Mouse (Mus musculus) stomach, embryonic 15.5 days (tissue): ENCODE results near the gene Ap3d1. TPM values are rescaled to one million over a fixed set of nuclear protein-coding genes. Genes with fewer than 3 reads are reported as not detected.

Source experiments
- ATAC-seq: fragments of 200-750 bp; cut with Nextera tagmentation; 2 replicates; pipeline ENCODE4 v1.8.0; 2017; ENCODE audit warnings: low read depth, moderate number of reproducible peaks, moderate TSS enrichment; ENCODE audit not compliant: insufficient read depth, low FRiP score
- H3K27ac ChIP-seq: fragments of 300-500 bp; sonication (generic); 2 replicates; pipeline ENCODE4 v1.5.1; 2015; ENCODE audit warnings: mild to moderate bottlenecking, inconsistent platforms
- H3K27me3 ChIP-seq: fragments of 300-500 bp; sonication (generic); replicated peaks from 2 replicates; pipeline ENCODE4 v1.6.1; 2015; ENCODE audit warnings: inconsistent platforms
- H3K36me3 ChIP-seq: fragments of 300-500 bp; sonication (generic); 2 replicates; pipeline ENCODE4 v1.6.1; 2015; ENCODE audit warnings: inconsistent platforms
- H3K4me1 ChIP-seq: fragments of 300-500 bp; sonication (generic); 2 replicates; pipeline ENCODE4 v1.6.1; 2015; ENCODE audit warnings: inconsistent platforms
- H3K4me2 ChIP-seq: fragments of 300-500 bp; sonication (generic); 2 replicates; pipeline ENCODE4 v1.6.1; 2015; ENCODE audit warnings: mild to moderate bottlenecking, inconsistent platforms
- H3K4me3 ChIP-seq: fragments of 300-500 bp; sonication (generic); replicated peaks from 2 replicates; pipeline ENCODE4 v1.5.1; 2015; ENCODE audit warnings: inconsistent platforms
- H3K9ac ChIP-seq: fragments of 300-500 bp; sonication (generic); 2 replicates; pipeline ENCODE4 v1.6.1; 2015; ENCODE audit warnings: inconsistent platforms
- H3K9me3 ChIP-seq: fragments of 300-500 bp; sonication (generic); 2 replicates; pipeline ENCODE4 v1.6.1; 2016; ENCODE audit warnings: inconsistent platforms
- WGBS: fragments of 180-500 bp; shearing (Covaris S2); methylation state at CpG from one replicate; pipeline ENCODE4 v1.1.7; 2015; 5-methylcytosine and 5-hydroxymethylcytosine counted together
- polyA plus RNA-seq: library from polyadenylated mRNA; unstranded; fragments of >200 nt; fragmentation: Nextera tagmentation; extraction: Ambion mirVana; gene quantifications from 2 replicates; pipeline ENCODE4 v1.2.1, GENCODE M21; 2015

Ap3d1 gene
- polyA plus RNA-seq, 1 experiment from 2014 or later: 76.1 TPM

DNA sequence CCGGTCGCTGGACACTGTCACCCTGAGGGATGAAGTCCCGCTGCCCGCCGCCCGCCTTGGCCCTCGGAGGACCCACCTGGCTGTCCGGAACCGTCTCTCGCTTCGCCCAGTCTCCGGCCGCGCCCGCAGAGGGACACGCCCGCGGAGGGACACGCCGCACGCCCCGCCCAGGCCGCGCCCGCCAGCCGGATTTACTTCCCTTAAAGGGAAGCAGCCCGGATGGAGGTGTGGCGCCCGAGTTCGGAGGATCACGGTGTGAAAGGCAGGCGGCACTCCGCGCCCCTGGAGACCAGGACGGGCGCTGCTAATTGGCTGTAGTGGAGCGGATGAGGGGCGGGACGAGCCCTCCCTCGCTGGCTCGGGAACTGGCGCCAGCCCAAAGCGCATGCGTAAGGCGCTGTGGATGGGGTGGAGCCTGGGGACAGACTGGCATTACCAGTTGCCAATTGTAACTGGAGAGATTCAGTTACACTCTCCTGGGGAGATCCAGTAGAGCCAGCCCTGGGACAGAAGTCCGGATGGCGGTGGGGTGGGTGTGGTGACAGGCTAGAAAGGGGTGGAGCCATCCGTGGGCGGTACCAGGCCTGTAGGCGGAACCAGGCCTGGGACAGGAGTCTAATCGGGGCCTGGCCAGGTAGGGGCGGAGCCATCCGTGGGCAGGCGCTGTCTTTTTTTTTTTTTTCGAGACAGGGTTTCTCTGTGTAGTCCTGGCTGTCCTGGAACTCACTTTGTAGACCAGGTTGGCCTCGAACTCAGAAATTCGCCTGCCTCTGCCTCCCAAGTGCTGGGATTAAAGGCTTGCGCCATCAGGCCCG, 40.1 kb downstream of the Ap3d1 start, which contains the start of the genes Mob3a and Izumo4:
Gene Mob3a (minus strand): TSS at position 257 of the 815 bp plus-strand sequence.
Gene Izumo4 (plus strand): TSS at position 464 of the 815 bp plus-strand sequence.
- Histone ChIP-seq H3K4me1 (peaks cover 35% of the 10 kb centered on the region), H3K27ac (peak within 1 kb of the TSS; percentile 89), H3K9ac (peak within 1 kb of the TSS; percentile 69), H3K4me2 (peak within 1 kb of the TSS; percentile 93), H3K9me3 (no peaks in the 10 kb centered on the region), H3K4me3 (peak within 1 kb of the TSS; percentile 61), H3K27me3 (no peaks in the 10 kb centered on the region), H3K36me3 (peaks cover 11% of the 10 kb centered on the region)
- ATAC-seq: peak; percentile 94
- WGBS: under 1% methylated on average over 59 of the region's 59 CpGs

DNA sequence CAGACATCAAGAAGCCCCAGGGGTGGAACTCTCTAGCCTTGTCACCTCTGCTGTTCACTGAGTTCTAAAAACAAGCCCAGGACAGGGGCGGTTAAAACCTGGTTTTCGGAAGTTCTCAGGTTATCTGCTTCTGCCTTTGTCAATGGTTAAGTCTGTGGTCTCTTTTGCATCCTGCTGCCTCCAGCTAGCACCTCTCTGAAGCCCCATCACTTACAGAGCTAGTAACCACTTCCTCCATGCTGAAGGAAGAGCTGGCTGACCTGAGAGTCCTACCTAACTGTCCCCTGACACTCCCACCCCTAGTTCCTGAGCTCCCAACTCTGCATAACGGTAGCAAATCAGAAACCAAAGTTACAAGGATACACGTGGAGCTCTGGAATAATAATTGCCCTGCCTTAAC, 41.3 kb downstream of the Ap3d1 start:
- ATAC-seq: no peak
- Histone ChIP-seq H3K9me3 (no peaks in the 10 kb centered on the region), H3K4me3 (peak overlapping the region; percentile 61), H3K27ac (peak overlapping the region; percentile 11; the same call in 1 of the 2 replicates), H3K4me1 (peaks cover 35% of the 10 kb centered on the region), H3K4me2 (peak overlapping the region; percentile 93), H3K9ac (peak overlapping the region; percentile 16; the same call in 1 of the 2 replicates), H3K27me3 (no peaks in the 10 kb centered on the region), H3K36me3 (0 out of 2 replicates have a peak, but pooled peaks cover 4% of the 10 kb centered on the region)
- WGBS: 43% methylated on average over 4 of the region's 4 CpGs

DNA sequence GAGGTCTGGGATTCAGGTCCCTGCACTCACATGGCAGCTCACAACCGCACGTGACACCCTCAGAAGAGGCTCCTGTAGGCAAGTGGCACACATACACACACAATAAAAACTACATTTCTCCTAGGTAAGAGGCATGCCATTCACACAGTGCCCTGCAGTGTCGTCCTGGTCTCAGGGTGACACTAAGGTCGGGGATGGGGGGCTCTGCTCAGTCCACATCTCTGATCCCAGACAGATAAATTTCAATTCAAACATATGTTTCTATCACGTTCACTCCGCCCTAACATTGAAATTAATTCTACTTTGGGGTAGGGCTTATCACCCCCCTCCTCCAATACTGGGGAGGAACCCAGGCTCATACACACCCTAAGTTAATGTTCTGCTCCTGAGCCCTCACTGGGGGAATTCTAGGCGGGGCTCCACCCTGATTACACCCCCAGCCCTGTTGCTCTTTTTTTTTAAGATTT, 42.0 kb downstream of the Ap3d1 start:
- Histone ChIP-seq H3K9me3 (no peaks in the 10 kb centered on the region), H3K4me3 (peak overlapping the region; percentile 61; the same call in 1 of the 2 replicates), H3K27ac (no peak overlapping the region), H3K4me2 (peak overlapping the region; percentile 93; the same call in 1 of the 2 replicates), H3K9ac (no peak overlapping the region), H3K4me1 (peaks cover 40% of the 10 kb centered on the region), H3K27me3 (no peaks in the 10 kb centered on the region), H3K36me3 (no peaks in the 10 kb centered on the region)
- ATAC-seq: no peak
- WGBS: 74% methylated on average over 7 of the region's 7 CpGs

DNA sequence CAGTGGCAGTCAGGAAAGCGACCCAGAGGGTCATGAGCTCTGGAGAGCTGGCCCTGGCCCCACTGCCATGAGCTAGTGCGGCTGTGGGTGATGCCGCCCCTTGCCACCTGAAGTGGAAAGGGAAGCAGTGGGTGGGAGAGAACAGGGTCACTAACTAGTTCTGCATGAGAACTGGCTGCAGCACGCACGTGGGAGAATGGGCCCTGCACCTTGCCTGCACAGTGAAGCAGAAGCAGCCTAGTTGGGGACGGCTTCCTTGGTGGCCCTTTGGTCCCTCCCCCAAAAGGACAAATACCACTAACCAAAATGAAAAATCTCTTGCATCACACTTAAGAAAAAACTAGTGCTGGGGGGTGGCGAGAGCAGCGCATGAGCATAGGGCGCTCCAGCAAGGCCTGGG, 43.5 kb downstream of the Ap3d1 start:
- Histone ChIP-seq H3K9ac (no peak overlapping the region), H3K27ac (no peak overlapping the region), H3K4me2 (no peak overlapping the region), H3K4me3 (no peak overlapping the region), H3K27me3 (no peaks in the 10 kb centered on the region), H3K4me1 (peaks cover 39% of the 10 kb centered on the region), H3K36me3 (no peaks in the 10 kb centered on the region; the same call in 1 of the 2 replicates), H3K9me3 (no peaks in the 10 kb centered on the region)
- 88% methylated on average over 9 of the region's 9 CpGs for WGBS
- ATAC-seq: no peak

DNA sequence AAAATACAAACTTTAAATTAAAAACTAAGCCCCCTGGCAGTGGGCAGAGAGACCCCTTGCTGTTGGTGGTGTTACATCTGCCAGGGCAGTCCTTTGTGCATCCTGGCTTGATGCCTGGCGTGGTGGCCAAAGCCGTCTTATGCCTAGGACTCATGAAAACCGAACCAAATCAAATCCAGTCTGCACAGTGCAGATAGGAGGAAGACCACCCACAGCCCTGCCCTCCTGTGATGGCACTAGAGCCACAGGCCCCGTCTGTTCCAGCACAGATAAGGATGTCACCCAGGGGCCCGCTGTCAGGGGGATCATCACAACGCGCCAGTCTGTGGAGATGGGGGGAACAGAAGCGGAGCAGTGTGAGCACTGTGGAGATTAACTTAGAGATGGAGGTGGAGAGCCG, 44.3 kb downstream of the Ap3d1 start:
- Histone ChIP-seq H3K36me3 (no peaks in the 10 kb centered on the region; the same call in 1 of the 2 replicates), H3K4me2 (no peak overlapping the region), H3K4me3 (no peak overlapping the region), H3K9ac (no peak overlapping the region), H3K27me3 (no peaks in the 10 kb centered on the region), H3K9me3 (no peaks in the 10 kb centered on the region), H3K4me1 (peaks cover 31% of the 10 kb centered on the region), H3K27ac (no peak overlapping the region)
- no peak; the same call in 1 of the 2 replicates for ATAC-seq
- WGBS: 84% methylated on average over 9 of the region's 9 CpGs

DNA sequence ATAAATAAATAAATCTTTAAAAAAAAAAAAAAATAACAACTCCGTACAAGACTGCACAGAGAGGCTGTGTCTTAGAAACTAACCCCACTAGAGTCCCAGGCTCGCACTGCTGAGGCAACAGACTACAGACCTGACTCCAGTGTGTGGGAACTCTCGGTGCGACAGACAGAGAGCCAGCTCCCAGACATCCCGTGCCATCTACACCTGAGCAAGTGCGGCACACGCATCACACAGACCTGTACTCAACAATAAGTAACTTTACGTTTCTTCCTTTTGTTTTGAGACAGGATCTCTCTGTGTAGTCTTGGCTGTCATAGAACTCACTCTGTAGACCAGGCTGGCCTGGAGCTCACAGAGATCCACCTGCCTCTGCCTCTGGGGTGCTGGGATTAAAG, 44.7 kb downstream of the Ap3d1 start:
- no peak overlapping the region for H3K27ac ChIP-seq
- no peaks in the 10 kb centered on the region for H3K27me3 ChIP-seq
- no peak for ATAC-seq
- 91% methylated on average over 8 of the region's 8 CpGs for WGBS
- peaks cover 30% of the 10 kb centered on the region for H3K4me1 ChIP-seq
- no peaks in the 10 kb centered on the region; the same call in 1 of the 2 replicates for H3K36me3 ChIP-seq
- H3K4me3 ChIP-seq: no peak overlapping the region
- no peak overlapping the region for H3K9ac ChIP-seq
- no peak overlapping the region for H3K4me2 ChIP-seq
- H3K9me3 ChIP-seq: no peaks in the 10 kb centered on the region

DNA sequence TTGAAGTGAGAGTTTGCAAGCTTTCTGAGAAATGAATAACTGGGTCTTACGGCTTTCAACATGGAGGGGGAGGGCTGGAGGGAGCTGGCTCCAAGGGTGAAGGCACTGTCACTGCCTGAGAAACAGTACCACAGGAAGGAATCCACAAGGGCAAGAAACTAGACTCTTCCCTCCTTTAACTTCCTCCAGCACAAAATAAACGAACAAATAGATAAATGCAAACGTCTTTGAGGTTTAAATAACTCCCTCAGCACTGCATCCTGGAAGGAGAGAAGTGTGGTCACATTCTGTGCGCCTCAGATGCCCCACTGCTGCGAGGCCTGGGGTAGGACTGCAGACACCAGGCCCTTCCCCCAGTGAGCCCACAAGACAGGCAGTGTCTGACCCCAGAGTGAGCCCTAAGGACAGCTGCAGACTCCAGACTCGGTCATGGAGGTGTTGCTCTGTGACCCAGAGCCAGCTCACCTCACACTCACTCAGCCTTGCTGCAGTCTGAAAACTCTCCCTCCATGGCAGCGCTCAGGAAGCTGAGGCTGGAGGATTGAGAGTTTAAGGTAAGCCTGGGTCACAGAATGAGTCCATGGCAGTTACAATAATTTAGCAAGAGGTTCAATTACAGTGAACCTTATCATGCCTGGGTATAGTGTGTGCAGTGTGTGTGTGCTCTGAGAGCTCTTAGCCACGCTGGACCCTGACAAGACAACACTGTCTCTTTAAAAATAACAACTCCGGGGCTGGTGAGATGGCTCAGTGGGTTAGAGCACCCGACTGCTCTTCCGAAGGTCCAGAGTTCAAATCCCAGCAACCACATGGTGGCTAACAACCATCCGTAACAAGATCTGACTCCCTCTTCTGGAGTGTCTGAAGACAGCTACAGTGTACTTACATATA, 45.3 kb downstream of the Ap3d1 start:
- peaks cover 30% of the 10 kb centered on the region for H3K4me1 ChIP-seq
- no peaks in the 10 kb centered on the region for H3K27me3 ChIP-seq
- ATAC-seq: no peak
- no peaks in the 10 kb centered on the region for H3K9me3 ChIP-seq
- H3K4me2 ChIP-seq: no peak overlapping the region
- H3K4me3 ChIP-seq: no peak overlapping the region
- peak overlapping the region; percentile 55 for H3K27ac ChIP-seq
- no peaks in the 10 kb centered on the region; the same call in 1 of the 2 replicates for H3K36me3 ChIP-seq
- 55% methylated on average over 12 of the region's 12 CpGs for WGBS
- no peak overlapping the region for H3K9ac ChIP-seq

DNA sequence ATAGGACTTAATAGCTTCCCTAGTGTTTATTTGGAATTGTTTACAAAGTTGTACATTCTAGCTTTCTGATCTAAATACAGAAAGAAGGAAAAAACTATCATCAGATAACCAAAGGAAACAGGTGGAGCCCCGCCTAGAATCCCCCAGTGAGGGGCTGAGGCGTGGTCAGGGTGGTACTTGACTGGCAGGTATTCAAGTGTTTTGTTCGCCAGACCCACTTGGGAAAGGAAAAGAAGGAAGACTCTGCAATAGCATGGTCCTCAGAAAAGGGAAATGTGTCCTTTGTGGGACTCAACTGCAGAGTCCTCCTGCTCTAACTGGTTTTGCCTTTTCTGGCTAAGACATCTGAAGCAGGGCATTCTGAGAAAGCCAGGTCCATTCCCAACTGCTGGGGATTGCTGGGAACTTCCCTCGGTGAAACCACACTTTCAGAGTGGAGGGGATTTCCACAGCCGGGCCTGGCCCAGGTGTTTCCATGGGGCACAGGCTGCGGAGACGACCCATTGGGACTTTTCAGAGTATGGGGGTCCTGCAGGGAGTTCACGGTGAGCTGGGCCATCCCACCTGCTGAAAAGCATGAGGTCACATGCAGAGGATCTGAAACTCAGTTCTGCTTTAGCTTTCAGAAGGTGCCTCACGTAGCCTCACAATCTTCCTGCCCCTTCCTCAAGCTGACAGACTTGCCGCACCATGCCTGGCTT, 46.1 kb downstream of the Ap3d1 start:
- H3K27me3 ChIP-seq: no peaks in the 10 kb centered on the region
- H3K4me1 ChIP-seq: peaks cover 26% of the 10 kb centered on the region
- peak overlapping the region; percentile 55 for H3K27ac ChIP-seq
- no peak overlapping the region for H3K9ac ChIP-seq
- peaks cover 2% of the 10 kb centered on the region; the same call in 1 of the 2 replicates for H3K36me3 ChIP-seq
- 49% methylated on average over 10 of the region's 10 CpGs for WGBS
- no peak for ATAC-seq
- no peak overlapping the region for H3K4me3 ChIP-seq
- H3K4me2 ChIP-seq: no peak overlapping the region
- no peaks in the 10 kb centered on the region for H3K9me3 ChIP-seq

DNA sequence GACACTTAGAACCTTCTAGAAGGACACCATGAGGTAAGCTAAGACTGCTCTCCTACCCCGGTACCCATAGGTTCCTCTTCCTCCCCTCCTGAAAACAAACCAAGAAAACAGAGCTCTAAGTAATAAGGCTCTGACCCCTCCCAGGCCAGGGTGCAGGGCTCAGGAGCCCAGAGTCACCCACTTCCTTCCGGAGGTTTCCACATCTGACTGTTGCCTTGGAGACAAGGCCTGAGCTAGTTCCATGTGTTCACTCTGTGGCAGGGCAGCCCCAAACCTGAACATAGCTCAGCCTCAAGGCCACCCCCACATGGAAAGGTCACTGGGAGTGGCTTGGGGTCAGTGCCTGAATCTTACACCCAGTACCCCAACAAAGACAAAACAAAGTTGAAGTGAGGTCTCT, 46.9 kb downstream of the Ap3d1 start:
- Histone ChIP-seq H3K4me1 (peaks cover 19% of the 10 kb centered on the region), H3K9me3 (no peaks in the 10 kb centered on the region), H3K27me3 (no peaks in the 10 kb centered on the region), H3K36me3 (peaks cover 5% of the 10 kb centered on the region; the same call in 1 of the 2 replicates), H3K4me2 (no peak overlapping the region), H3K9ac (no peak overlapping the region), H3K27ac (peak overlapping the region; percentile 55), H3K4me3 (no peak overlapping the region)
- ATAC-seq: 0 out of 2 replicates have a peak, but pooled peaks have one; percentile 2
- 55% methylated on average over 2 of the region's 2 CpGs for WGBS

DNA sequence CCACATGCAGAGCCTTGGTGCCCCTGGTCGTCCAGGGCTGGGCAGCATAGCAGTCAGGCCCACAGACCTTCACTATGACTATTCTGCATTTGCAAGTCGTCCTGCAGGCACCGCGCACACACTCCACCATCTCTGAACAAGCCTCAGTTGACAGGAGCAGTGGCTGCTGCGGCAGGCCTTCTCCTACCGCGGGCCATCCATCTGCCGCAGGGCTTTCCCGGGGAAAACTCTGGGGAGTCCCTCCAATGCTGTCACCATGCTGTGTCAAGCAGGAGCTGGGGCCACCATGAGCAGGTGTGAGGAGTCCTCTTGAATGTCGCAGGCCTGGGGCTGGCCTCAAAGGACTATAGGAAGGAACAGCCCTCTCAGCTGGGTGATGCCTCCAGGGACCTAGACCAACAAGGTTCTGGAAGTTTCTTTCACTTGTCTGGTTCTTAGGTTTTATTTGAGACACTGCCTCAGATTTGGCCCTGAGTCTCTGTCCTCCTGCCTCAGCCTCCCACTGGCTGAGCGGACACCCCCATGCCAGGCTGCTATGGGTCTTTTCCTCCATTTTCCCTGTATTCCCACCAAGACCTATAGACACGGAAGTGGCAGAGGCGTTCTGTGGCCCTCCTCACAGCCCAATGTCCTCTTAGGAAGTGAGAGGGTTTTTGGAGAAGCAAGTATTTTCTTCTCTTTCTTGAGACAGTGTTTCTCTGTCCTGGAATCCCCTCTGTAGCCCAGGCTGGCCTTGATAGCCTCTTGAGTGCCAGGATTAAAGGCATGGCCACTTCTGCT, 47.7 kb downstream of the Ap3d1 start:
- no peak for ATAC-seq

More for the DNA sequence above, 47.7 kb downstream of the Ap3d1 start:
- H3K4me3 ChIP-seq: no peak overlapping the region
- H3K4me1 ChIP-seq: peaks cover 15% of the 10 kb centered on the region; the same call in 1 of the 2 replicates
- H3K9me3 ChIP-seq: no peaks in the 10 kb centered on the region
- peaks cover 11% of the 10 kb centered on the region for H3K36me3 ChIP-seq
- 87% methylated on average over 13 of the region's 13 CpGs for WGBS
- H3K9ac ChIP-seq: no peak overlapping the region
- H3K4me2 ChIP-seq: no peak overlapping the region
- H3K27ac ChIP-seq: 0 out of 2 replicates have a peak overlapping the region, but pooled peaks have one; percentile 9
- no peaks in the 10 kb centered on the region for H3K27me3 ChIP-seq
